Mouse (Mus musculus) liver, embryonic 12.5 days (tissue): ENCODE measurements around the gene Maml2. TPM values are rescaled to one million over a fixed set of nuclear protein-coding genes. Genes with fewer than 3 reads are reported as not detected.

Experiments
- ATAC-seq: fragments of 200-750 bp; cut with Nextera tagmentation; 2 replicates; pipeline ENCODE4 v1.8.0; 2017; ENCODE audit warnings: moderate number of reproducible peaks, mild to moderate bottlenecking, moderate library complexity
- H3K27ac ChIP-seq: fragments of 300-500 bp; sonication (generic); 2 replicates; pipeline ENCODE4 v1.5.1; 2016; ENCODE audit warnings: mild to moderate bottlenecking
- H3K27me3 ChIP-seq: fragments of 300-500 bp; sonication (generic); replicated peaks from 2 replicates; pipeline ENCODE4 v1.6.1; 2016; ENCODE audit warnings: mild to moderate bottlenecking, moderate library complexity
- H3K36me3 ChIP-seq: fragments of 300-500 bp; sonication (generic); 2 replicates; pipeline ENCODE4 v1.6.1; 2016; ENCODE audit warnings: mild to moderate bottlenecking, moderate library complexity
- H3K4me1 ChIP-seq: fragments of 300-500 bp; sonication (generic); 2 replicates; pipeline ENCODE4 v1.6.1; 2016
- H3K4me2 ChIP-seq: fragments of 300-500 bp; sonication (generic); 2 replicates; pipeline ENCODE4 v1.6.1; 2016; ENCODE audit warnings: mild to moderate bottlenecking, moderate library complexity
- H3K4me3 ChIP-seq: fragments of 300-500 bp; sonication (generic); 2 replicates; pipeline ENCODE4 v1.5.1; 2016; ENCODE audit warnings: mild to moderate bottlenecking, moderate library complexity
- H3K9ac ChIP-seq: fragments of 300-500 bp; sonication (generic); 2 replicates; pipeline ENCODE4 v1.6.1; 2016; ENCODE audit warnings: mild to moderate bottlenecking, moderate library complexity
- H3K9me3 ChIP-seq: fragments of 300-500 bp; sonication (generic); replicated peaks from 2 replicates; pipeline ENCODE4 v1.6.1; 2016; ENCODE audit warnings: mild to moderate bottlenecking, moderate library complexity
- WGBS: fragments of 180-500 bp; shearing (Covaris S2); methylation state at CpG from one replicate; pipeline ENCODE4 v1.1.7; 2016; ENCODE audit not compliant: insufficient replicate concordance; 5-methylcytosine and 5-hydroxymethylcytosine counted together
- polyA plus RNA-seq: library from polyadenylated mRNA; unstranded; fragments of >200 nt; fragmentation: Nextera tagmentation; extraction: Ambion mirVana; gene quantifications from 2 replicates; pipeline ENCODE4 v1.2.1, GENCODE M21; 2016

Maml2 gene
- polyA plus RNA-seq, 1 experiment from 2014 or later, result 1.7 TPM

DNA sequence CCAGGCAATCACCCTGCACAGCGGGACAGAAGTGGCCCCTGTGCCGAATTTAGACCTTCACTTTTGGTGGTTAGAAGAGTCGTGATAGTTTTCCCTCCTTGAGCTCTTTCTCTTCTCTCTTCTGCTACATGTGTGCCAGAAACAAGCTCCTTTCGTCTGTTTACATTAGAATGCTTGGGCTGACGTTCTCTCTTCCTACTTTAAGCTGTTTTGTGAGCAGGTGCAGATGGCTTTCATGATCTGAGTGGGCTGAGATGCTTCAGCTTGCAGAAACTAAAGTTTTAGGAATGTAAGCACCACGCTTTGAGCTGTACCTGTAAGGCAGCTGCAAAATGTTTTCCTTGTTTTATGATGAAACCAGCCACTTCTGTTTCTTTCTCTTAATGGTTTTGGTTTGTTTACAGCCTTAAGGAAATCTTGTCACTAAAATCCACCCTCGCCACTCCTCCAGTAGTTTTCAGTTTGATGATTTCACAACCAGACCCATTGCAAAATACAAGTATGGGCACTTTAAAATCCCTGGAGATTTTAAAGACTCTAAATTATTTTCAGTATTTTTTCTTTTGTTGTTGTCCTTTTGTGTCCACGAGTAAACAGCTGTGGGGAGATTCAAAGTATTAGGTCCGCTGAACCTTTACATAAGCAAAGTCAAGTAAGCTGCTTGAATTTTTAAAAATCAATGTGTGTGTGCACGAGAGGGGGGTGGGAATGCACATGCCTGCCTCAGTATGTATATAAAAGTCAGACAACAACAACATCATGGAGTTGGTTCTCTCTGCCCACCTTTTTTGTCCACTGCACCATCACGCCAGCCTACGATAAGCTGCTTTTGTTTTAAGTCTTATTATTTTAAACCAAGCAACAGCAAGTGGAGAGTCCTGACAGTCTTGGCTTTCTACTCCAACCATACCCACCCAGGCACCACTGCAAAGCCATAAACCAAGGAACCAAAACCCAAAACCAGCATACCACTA, 186.8 kb downstream of the Maml2 start:
- no peak overlapping the region for H3K9ac ChIP-seq

GRCm38 (mm10) chr9:13485914-13486313, 188.2 kb downstream of the Maml2 start:
- Histone ChIP-seq H3K9ac (no peak overlapping the region), H3K9me3 (no peaks in the 10 kb centered on the region), H3K4me2 (no peak overlapping the region), H3K27ac (no peak overlapping the region), H3K27me3 (no peaks in the 10 kb centered on the region), H3K4me3 (no peak overlapping the region), H3K36me3 (no peaks in the 10 kb centered on the region), H3K4me1 (0 out of 2 replicates have a peak, but pooled peaks cover 8% of the 10 kb centered on the region)
- no peak for ATAC-seq
- WGBS, result 72% methylated on average over 1 of the region's 1 CpGs

More for the DNA sequence above, 186.8 kb downstream of the Maml2 start:
- Histone ChIP-seq H3K4me3 (no peak overlapping the region), H3K27me3 (no peaks in the 10 kb centered on the region), H3K4me1 (0 out of 2 replicates have a peak, but pooled peaks cover 8% of the 10 kb centered on the region), H3K9me3 (no peaks in the 10 kb centered on the region), H3K27ac (no peak overlapping the region), H3K36me3 (no peaks in the 10 kb centered on the region), H3K4me2 (no peak overlapping the region)
- ATAC-seq, result no peak
- WGBS, result 56% methylated on average over 12 of the region's 12 CpGs

DNA sequence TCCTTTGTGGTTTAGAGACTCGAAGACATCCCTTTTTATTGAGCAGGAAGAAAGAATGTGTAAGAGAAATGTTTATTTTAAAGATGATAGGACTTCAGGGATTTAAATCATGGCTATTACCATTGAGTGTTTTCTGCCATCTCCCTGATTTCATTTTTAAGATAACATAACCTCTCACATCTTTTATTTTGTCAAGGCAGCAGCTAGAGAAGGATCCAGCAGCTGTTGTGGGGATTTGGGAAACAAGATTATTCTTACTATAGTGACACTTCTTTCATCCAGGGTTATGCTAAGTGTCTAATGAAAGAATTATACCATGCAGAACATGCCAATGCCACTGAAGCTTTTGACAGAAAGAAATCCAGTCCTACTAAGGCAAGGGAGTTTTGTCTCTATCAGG, 193.3 kb downstream of the Maml2 start:
- WGBS, result 34% methylated on average over 1 of the region's 1 CpGs
- H3K27me3 ChIP-seq, result no peaks in the 10 kb centered on the region
- H3K4me2 ChIP-seq, result no peak overlapping the region
- no peaks in the 10 kb centered on the region for H3K36me3 ChIP-seq
- H3K9me3 ChIP-seq, result no peaks in the 10 kb centered on the region
- H3K27ac ChIP-seq, result no peak overlapping the region
- H3K4me1 ChIP-seq, result no peaks in the 10 kb centered on the region
- ATAC-seq, result no peak
- H3K9ac ChIP-seq, result no peak overlapping the region
- H3K4me3 ChIP-seq, result no peak overlapping the region

DNA sequence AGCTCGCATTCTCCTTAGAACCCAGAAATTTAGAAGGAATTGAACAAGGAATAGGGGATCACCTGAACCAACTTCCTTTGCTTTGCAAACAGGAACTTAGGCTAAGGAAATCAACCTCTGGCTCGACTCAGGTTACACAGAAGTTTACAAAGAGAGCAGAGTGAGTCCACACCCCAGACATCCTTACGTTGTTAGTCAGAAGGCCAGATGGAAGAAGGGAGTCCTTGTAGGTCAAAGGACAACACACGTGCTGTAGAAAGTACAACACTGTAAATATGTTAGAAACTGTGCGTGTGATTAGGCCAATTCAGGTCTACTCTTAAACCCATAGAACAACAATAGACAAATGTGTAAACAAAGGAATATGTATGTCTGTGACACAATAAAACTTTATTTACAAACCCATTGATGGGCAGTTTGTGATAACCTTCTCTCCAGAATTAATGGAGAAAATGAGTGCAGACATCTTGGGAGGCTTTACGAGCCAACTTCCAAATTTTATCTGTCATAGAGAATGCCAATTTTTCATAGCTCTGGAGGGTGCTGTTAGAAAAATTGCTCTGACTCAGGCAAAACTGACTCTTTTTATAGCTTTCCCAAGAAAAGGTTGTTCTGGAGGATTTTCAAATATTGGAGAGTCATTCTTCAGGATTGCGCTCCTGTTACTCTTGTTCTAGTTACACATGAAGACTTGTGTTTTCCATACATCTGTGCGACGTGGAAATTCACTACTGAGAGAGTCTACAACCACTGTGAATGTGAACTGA, 194.3 kb downstream of the Maml2 start:
- Histone ChIP-seq H3K9ac (no peak overlapping the region), H3K36me3 (no peaks in the 10 kb centered on the region), H3K4me2 (no peak overlapping the region), H3K4me3 (no peak overlapping the region), H3K4me1 (no peaks in the 10 kb centered on the region), H3K9me3 (no peaks in the 10 kb centered on the region), H3K27me3 (no peaks in the 10 kb centered on the region), H3K27ac (no peak overlapping the region)
- no peak for ATAC-seq
- 65% methylated on average over 9 of the region's 9 CpGs for WGBS

- no peaks in the 10 kb centered on the region for H3K4me1 ChIP-seq
- WGBS, result 60% methylated on average over 2 of the region's 2 CpGs
Measured at GRCm38 (mm10) chr9:13492807-13493206, 195.1 kb downstream of the Maml2 start.

DNA sequence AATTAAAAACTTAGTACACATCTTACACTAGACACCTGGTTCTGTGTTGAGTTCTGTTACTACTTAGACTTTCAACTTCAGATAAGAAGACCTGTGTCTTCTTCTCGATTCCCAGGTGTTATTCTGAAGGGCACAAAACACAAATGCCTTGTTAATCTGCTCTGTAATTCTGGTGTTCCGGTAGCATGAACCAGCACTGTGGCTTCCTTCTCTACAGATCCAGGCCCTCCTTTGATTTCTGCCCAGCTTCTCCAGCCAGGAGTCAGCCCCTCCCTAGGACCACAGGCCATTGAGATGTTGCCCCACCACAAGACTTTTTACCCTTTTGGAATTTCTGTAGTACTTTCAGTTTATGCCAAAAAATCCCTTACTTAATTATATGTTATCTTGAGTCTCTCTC, 196.0 kb downstream of the Maml2 start:
- H3K9me3 ChIP-seq, result no peaks in the 10 kb centered on the region
- ATAC-seq, result no peak
- 66% methylated on average over 2 of the region's 2 CpGs for WGBS
- H3K4me2 ChIP-seq, result no peak overlapping the region
- no peak overlapping the region for H3K4me3 ChIP-seq
- H3K36me3 ChIP-seq, result no peaks in the 10 kb centered on the region
- no peak overlapping the region for H3K9ac ChIP-seq
- H3K27ac ChIP-seq, result no peak overlapping the region
- H3K27me3 ChIP-seq, result no peaks in the 10 kb centered on the region
- H3K4me1 ChIP-seq, result 0 out of 2 replicates have a peak, but pooled peaks cover 7% of the 10 kb centered on the region

More at GRCm38 (mm10) chr9:13492807-13493206, 195.1 kb downstream of the Maml2 start:
- Histone ChIP-seq H3K27ac (no peak overlapping the region), H3K9ac (no peak overlapping the region), H3K4me3 (no peak overlapping the region), H3K4me2 (no peak overlapping the region), H3K9me3 (no peaks in the 10 kb centered on the region), H3K36me3 (no peaks in the 10 kb centered on the region), H3K27me3 (no peaks in the 10 kb centered on the region)
- ATAC-seq, result no peak

DNA sequence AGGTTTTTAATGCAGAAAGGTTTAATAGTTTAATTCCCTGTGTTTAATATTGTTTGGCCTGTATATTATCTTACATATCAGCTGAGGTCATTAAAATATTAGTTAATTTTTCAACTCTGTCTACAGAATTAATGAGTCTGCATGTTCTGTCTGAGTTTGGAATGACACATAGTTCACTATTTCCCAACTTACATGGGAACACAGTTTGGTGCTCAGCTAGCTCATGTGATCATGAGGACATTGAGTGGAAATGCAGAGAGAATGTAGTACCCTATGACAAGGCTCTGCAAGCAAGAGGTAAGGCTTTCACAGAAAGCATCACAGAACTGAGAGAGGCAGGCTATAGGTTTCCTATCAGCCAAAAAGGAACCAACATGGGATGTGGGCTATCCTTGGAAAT, 197.8 kb downstream of the Maml2 start:
- Histone ChIP-seq H3K4me3 (no peak overlapping the region), H3K27me3 (no peaks in the 10 kb centered on the region), H3K4me1 (0 out of 2 replicates have a peak, but pooled peaks cover 7% of the 10 kb centered on the region), H3K27ac (no peak overlapping the region), H3K9ac (no peak overlapping the region), H3K4me2 (no peak overlapping the region), H3K36me3 (no peaks in the 10 kb centered on the region), H3K9me3 (no peaks in the 10 kb centered on the region)
- ATAC-seq, result no peak

GRCm38 (mm10) chr9:13497016-13497415, 199.3 kb downstream of the Maml2 start:
- no peak for ATAC-seq

DNA sequence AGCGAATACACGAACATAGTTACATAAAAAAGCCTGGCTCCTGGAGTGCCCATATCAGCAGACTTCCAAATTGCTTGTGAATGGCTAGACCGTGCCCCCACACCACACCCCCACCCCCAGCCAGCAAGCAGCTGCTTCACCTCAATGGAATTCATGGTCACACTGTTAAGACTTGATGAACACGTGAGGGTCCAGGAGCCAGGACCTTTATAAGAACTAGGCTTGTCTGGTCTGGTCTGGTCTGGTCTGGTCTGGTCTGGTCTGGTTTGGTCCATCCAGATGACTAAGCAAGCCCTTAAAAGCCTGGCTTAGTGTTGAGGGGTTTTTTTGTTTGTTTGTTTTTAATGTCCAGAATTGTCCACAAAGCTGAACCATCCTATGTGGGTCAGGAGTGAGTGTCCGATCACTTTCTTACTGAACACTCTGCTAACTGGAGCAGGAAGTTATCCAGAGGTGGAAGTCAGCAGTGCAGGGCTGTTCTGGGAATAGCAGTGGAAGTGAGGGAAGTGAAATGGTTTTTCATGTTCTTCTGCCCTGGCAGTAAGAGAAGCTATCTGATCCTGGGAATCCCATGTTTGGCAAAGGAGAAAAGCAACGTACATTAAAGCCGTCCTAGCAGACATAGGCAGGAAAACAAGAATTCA, 200.1 kb downstream of the Maml2 start:
- Histone ChIP-seq H3K9me3 (no peaks in the 10 kb centered on the region), H3K4me2 (no peak overlapping the region), H3K4me3 (no peak overlapping the region), H3K27me3 (no peaks in the 10 kb centered on the region), H3K9ac (no peak overlapping the region), H3K4me1 (0 out of 2 replicates have a peak, but pooled peaks cover 7% of the 10 kb centered on the region), H3K27ac (no peak overlapping the region), H3K36me3 (no peaks in the 10 kb centered on the region)
- WGBS, result 59% methylated on average over 7 of the region's 7 CpGs
- ATAC-seq, result no peak

More at GRCm38 (mm10) chr9:13497016-13497415, 199.3 kb downstream of the Maml2 start:
- Histone ChIP-seq H3K4me2 (no peak overlapping the region), H3K9ac (no peak overlapping the region), H3K27me3 (no peaks in the 10 kb centered on the region), H3K36me3 (no peaks in the 10 kb centered on the region), H3K27ac (no peak overlapping the region), H3K9me3 (no peaks in the 10 kb centered on the region), H3K4me1 (0 out of 2 replicates have a peak, but pooled peaks cover 7% of the 10 kb centered on the region), H3K4me3 (no peak overlapping the region)
- WGBS, result 51% methylated on average over 3 of the region's 3 CpGs

DNA sequence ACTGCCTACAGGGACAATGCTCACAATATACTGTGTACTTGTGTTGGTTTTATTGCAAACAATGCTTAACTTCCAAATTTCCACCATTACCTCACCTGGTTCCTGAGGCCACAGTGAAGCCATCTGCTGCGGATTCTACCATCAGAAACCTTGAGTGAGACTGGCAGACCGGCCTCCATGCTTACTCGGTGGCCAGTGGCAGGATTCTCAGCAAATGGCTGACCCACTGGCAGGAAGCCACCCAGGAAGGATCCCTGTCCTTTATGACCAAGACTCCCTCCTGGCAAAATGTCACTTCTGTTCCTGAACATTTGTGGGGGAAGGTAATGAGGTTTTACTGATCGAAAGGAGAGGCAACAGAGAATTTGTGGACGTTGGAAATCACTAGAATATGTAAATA, 202.3 kb downstream of the Maml2 start:
- Histone ChIP-seq H3K9ac (no peak overlapping the region), H3K27ac (no peak overlapping the region), H3K4me3 (no peak overlapping the region), H3K36me3 (no peaks in the 10 kb centered on the region), H3K27me3 (no peaks in the 10 kb centered on the region), H3K9me3 (no peaks in the 10 kb centered on the region), H3K4me2 (no peak overlapping the region), H3K4me1 (0 out of 2 replicates have a peak, but pooled peaks cover 7% of the 10 kb centered on the region)
- ATAC-seq, result no peak
- WGBS, result 66% methylated on average over 5 of the region's 5 CpGs

- no peak overlapping the region for H3K4me2 ChIP-seq
- H3K9me3 ChIP-seq, result no peaks in the 10 kb centered on the region
- H3K27ac ChIP-seq, result no peak overlapping the region
- ATAC-seq, result no peak
- H3K36me3 ChIP-seq, result no peaks in the 10 kb centered on the region
- H3K4me1 ChIP-seq, result 0 out of 2 replicates have a peak, but pooled peaks cover 4% of the 10 kb centered on the region
- no peaks in the 10 kb centered on the region for H3K27me3 ChIP-seq
- 70% methylated on average over 4 of the region's 4 CpGs for WGBS
- H3K9ac ChIP-seq, result no peak overlapping the region
- H3K4me3 ChIP-seq, result no peak overlapping the region
Measured at GRCm38 (mm10) chr9:13505024-13505423, 207.3 kb downstream of the Maml2 start.
